Mouse (Mus musculus) heart, postnatal 0 days (tissue): ENCODE results near the gene Smchd1. TPM values are rescaled to one million over a fixed set of nuclear protein-coding genes. Genes with fewer than 3 reads are reported as not detected.

Source experiments
- ATAC-seq: fragments of 200-750 bp; cut with Nextera tagmentation; 2 replicates; pipeline ENCODE4 v1.8.0; 2017; ENCODE audit warnings: low read depth, moderate number of reproducible peaks, moderate library complexity; ENCODE audit not compliant: insufficient read depth
- DNase-seq: peaks from one replicate; pipeline ENCODE4 v3.0.0-alpha.2; 2016; ENCODE audit warnings: low spot score
- H3K27ac ChIP-seq: fragments of 300-500 bp; sonication (generic); 2 replicates; pipeline ENCODE4 v1.5.1; 2014; ENCODE audit warnings: low read depth, mild to moderate bottlenecking
- H3K27me3 ChIP-seq: fragments of 300-500 bp; sonication (generic); 2 replicates; pipeline ENCODE4 v1.6.1; 2014; ENCODE audit warnings: low read length, mixed read lengths; ENCODE audit not compliant: control insufficient read depth, insufficient read depth
- H3K36me3 ChIP-seq: fragments of 300-500 bp; sonication (generic); replicated peaks from 2 replicates; pipeline ENCODE4 v1.6.1; 2014; ENCODE audit warnings: low read length, mixed read lengths; ENCODE audit not compliant: control insufficient read depth, insufficient read depth
- H3K4me1 ChIP-seq: fragments of 300-500 bp; sonication (generic); 2 replicates; pipeline ENCODE4 v1.6.1; 2014; ENCODE audit warnings: antibody characterized with exemption; ENCODE audit not compliant: control insufficient read depth, insufficient read depth
- H3K4me2 ChIP-seq: fragments of 300-500 bp; sonication (generic); 2 replicates; pipeline ENCODE4 v1.6.1; 2014; ENCODE audit warnings: low read depth, mild to moderate bottlenecking, low read length, moderate library complexity
- H3K4me3 ChIP-seq: fragments of 300-500 bp; sonication (generic); 2 replicates; pipeline ENCODE4 v1.5.1; 2014; ENCODE audit warnings: low read depth, low read length
- H3K9ac ChIP-seq: fragments of 300-500 bp; sonication (generic); replicated peaks from 2 replicates; pipeline ENCODE4 v1.6.1; 2014; ENCODE audit warnings: low read depth, low read length, mixed read lengths
- H3K9me3 ChIP-seq: fragments of 300-500 bp; sonication (generic); replicated peaks from 2 replicates; pipeline ENCODE4 v1.6.1; 2016; ENCODE audit warnings: low read length; ENCODE audit not compliant: control insufficient read depth
- CTCF ChIP-seq: IDR thresholded peaks from 2 replicates; pipeline ENCODE4 v1.5.1; 2016; ENCODE audit warnings: antibody characterized with exemption, control low read depth, low read depth
- EP300 ChIP-seq: IDR thresholded peaks from 2 replicates; pipeline ENCODE4 v1.6.1; 2016; ENCODE audit warnings: antibody characterized with exemption, low read depth
- WGBS: fragments of 180-500 bp; shearing (Covaris S2); extraction: QIAGEN DNeasy Blood & Tissue Kit; methylation state at CpG from one replicate; pipeline ENCODE4 v1.1.7; 2014; 5-methylcytosine and 5-hydroxymethylcytosine counted together
- polyA plus RNA-seq: library from polyadenylated mRNA; unstranded; fragments of >200 nt; fragmentation: Nextera tagmentation; extraction: Ambion mirVana; gene quantifications from 2 replicates; pipeline ENCODE4 v1.2.1, GENCODE M21; 2015
- total RNA-seq: library from RNA; depleted of rRNA; stranded (reverse); fragments of >200 nt; gene quantifications from 2 replicates; pipeline ENCODE4 v1.2.3, GENCODE M21; 2014; ENCODE audit warnings: low replicate concordance

Smchd1 gene
- total and polyA plus RNA-seq, 2 experiments from 2014 or later: 16.1 to 18.7 TPM

DNA sequence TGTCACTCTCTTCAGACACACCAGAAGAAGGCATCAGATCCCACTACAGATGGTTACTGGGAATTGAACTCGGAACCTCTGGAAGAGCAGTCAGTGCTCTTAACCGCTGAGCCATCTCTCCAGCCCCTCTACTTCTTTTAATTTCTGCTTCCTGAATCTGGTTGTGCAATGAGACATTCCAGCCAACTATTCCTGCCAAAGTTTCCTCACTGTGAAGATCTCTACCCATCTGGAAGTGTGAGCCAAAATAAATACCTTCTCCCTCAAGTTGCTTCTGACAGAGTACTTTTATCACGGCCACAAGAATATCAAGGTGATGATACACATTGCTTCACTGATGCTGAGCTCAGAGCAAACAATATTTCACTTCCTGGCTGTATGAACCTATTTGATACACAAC is 155.8 kb downstream of the Smchd1 start:
- H3K4me3 ChIP-seq: no peak overlapping the region
- WGBS: 79% methylated on average over 3 of the region's 3 CpGs
- no peak overlapping the region for H3K9ac ChIP-seq
- TF ChIP-seq CTCF (no peak), EP300 (no peak)
- H3K4me1 ChIP-seq: no peaks in the 10 kb centered on the region
- H3K9me3 ChIP-seq: 0 out of 2 replicates have a peak, but pooled peaks cover 4% of the 10 kb centered on the region
- H3K27ac ChIP-seq: no peak overlapping the region
- no peak for ATAC-seq
- DNase-seq: no peak
- no peak overlapping the region for H3K4me2 ChIP-seq
- no peaks in the 10 kb centered on the region for H3K36me3 ChIP-seq
- no peaks in the 10 kb centered on the region for H3K27me3 ChIP-seq

DNA sequence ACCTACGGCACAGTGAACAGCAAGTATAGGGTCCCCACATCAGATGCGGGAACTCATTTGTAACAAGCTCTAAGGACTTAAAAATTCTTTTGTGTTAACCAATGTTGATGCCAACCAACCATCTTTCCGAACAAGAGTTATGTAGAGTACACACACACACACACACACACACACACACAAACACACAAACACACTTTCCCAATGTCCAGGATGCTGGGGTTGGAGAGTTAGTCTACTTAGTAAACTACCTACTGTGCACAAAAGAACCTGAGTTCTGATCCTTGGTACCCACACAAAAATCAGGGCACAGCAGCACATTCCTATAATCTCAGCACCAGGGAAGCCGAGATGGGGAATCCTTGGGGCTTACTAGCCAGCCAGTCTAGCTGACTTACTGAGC is 157.6 kb downstream of the Smchd1 start:
- no peaks in the 10 kb centered on the region for H3K4me1 ChIP-seq
- no peak for TF ChIP-seq CTCF
- no peak for TF ChIP-seq EP300

DNA sequence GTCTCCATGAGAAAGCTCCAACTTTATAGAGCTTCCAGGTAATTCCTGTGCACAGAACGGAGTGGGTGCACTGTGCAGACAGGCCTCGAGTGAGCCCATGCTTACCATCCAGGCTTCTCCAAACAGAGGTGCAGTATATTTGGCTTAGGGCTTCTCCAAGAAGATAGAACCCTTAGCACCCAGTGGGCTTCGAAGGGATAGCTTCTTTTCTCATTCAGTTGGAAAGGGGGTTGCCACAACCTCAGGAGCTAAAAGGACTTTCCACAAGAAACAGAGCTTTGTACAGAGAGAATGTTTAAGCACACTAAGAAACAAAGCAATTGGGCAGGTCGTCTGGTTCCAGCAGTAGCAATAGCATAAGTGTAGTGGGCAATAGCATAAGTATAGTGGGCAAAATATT is 160.8 kb downstream of the Smchd1 start:
- Histone ChIP-seq H3K4me2 (no peak overlapping the region), H3K27me3 (0 out of 2 replicates have a peak, but pooled peaks cover 3% of the 10 kb centered on the region), H3K36me3 (no peaks in the 10 kb centered on the region), H3K4me3 (no peak overlapping the region), H3K9me3 (no peaks in the 10 kb centered on the region), H3K27ac (no peak overlapping the region), H3K9ac (no peak overlapping the region), H3K4me1 (no peaks in the 10 kb centered on the region; the same call in 1 of the 2 replicates)
- ATAC-seq (no peak), DNase-seq (no peak)
- no peak for TF ChIP-seq EP300
- TF ChIP-seq CTCF: no peak
- 75% methylated on average over 4 of the region's 4 CpGs for WGBS

More for the DNA sequence above, 157.6 kb downstream of the Smchd1 start:
- 0 out of 2 replicates have a peak, but pooled peaks cover 4% of the 10 kb centered on the region for H3K9me3 ChIP-seq
- no peak for DNase-seq
- H3K4me2 ChIP-seq: no peak overlapping the region
- H3K9ac ChIP-seq: no peak overlapping the region
- no peak for ATAC-seq
- H3K4me3 ChIP-seq: no peak overlapping the region
- no peak overlapping the region for H3K27ac ChIP-seq
- 93% methylated on average over 4 of the region's 4 CpGs for whole genome bisulfite sequencing
- no peaks in the 10 kb centered on the region for H3K36me3 ChIP-seq
- H3K27me3 ChIP-seq: no peaks in the 10 kb centered on the region

DNA sequence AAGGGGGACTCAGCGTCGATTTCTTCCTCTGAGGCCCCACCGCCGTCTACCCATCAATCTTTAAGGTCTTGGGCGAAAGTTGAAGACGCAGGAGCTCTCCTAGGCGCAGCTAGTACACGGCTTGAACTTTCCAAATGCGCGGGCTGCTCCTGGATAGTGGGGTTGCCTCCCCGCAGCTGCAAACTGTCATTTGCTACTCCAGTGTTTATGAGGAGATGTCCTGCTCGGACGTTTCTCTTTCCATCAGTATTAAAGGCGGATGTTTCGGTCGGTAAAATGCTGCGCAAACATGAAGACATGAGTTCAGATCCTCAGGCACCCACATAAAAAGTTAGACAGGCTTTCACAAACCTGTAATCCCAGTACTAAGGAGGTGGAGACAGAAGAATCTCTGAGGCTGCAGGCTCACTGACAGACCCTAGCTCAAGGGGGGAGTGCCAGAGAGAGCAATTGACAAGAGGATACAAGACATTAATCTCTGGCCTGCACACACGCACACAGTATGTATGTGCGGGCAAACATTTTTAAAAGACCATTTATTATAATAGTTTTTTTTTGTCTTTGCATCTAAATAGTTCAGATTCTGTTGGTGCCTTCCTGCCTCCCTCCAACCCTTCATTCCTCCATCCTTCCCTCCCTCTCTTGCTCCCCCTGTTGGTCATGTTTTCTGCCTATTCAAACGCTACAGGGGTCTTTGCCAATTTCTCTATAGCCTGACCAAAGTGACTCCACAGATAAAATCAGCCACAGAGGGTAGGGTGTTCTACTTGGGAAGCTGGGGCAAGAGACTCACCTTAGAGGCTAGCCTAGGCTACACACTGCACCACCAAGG is 163.6 kb downstream of the Smchd1 start, which contains the start of gene Emilin2:
Gene Emilin2 (minus strand): TSS at position 639 of the 832 bp plus-strand sequence.
- WGBS: 10% methylated on average over 20 of the region's 20 CpGs
- 0 out of 2 replicates have a peak, but pooled peaks cover 3% of the 10 kb centered on the region for H3K27me3 ChIP-seq
- TF ChIP-seq CTCF (peak; percentile 63), EP300 (no peak)
- no peaks in the 10 kb centered on the region for H3K9me3 ChIP-seq
- peaks cover 14% of the 10 kb centered on the region for H3K4me1 ChIP-seq
- H3K4me2 ChIP-seq: peak within 1 kb of the TSS; percentile 93
- no peak within 1 kb of the TSS for H3K27ac ChIP-seq
- peak within 1 kb of the TSS; percentile 75 for H3K4me3 ChIP-seq
- no peaks in the 10 kb centered on the region for H3K36me3 ChIP-seq
- DNase-seq (peak; percentile 45), ATAC-seq (no peak)
- peak within 1 kb of the TSS; percentile 74 for H3K9ac ChIP-seq

DNA sequence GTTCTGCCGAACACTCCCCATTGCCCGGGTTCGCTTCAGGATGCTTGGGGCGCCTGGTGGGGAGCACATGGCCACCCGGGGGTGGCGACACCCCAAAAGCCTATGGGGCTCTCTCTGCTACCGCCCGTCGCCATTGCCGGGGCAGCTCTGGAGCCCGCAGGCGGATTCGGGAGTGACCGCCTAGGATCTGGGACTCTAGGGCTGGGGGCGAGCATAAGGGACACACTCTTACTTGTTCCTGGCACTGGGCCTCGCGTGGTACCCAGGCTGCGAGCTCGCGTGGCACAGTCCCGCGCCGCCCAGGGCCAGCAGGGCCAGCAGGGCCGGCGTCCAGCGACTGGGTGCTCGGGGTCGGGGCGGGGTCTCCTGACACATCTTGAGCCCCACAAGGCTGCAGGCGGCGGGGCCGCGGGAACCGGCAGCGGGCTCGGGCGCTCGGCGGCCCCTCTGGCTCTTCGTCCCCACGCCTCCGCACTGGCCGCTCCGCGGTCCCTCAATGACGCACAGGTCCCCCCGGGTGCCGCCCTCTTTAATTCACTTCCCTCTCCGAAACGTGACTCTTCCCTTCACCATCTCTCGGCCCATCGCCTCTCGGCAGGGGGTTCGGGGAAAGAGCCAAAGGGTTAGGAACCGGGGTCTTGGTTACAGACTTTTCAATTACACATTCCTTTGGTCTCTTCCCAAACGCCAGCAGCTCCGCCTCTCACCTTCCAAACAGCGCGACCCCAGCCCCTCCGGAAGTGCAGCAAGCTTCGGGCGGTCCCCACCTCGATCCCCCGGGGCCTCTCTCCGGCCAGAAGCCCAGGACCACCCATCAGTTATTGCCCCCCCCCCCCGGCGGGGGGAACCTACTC is 164.4 kb downstream of the Smchd1 start:
- peak overlapping the region; percentile 3; the same call in 1 of the 2 replicates for H3K27ac ChIP-seq
- peak; percentile 31 for DNase-seq
- whole genome bisulfite sequencing: under 1% methylated on average over 58 of the region's 67 CpGs
- ATAC-seq: peak; percentile 59
- peak overlapping the region; percentile 75 for H3K4me3 ChIP-seq
- no peaks in the 10 kb centered on the region for H3K9me3 ChIP-seq
- no peaks in the 10 kb centered on the region for H3K36me3 ChIP-seq
- H3K4me1 ChIP-seq: peaks cover 17% of the 10 kb centered on the region
- TF ChIP-seq CTCF (no peak), EP300 (no peak)
- H3K4me2 ChIP-seq: peak overlapping the region; percentile 93
- peak overlapping the region; percentile 74 for H3K9ac ChIP-seq
- H3K27me3 ChIP-seq: 0 out of 2 replicates have a peak, but pooled peaks cover 3% of the 10 kb centered on the region
